Mouse (Mus musculus) neural tube, embryonic 12.5 days (tissue): ENCODE data around the gene Ncdn. TPM values are rescaled to one million over a fixed set of nuclear protein-coding genes. Genes with fewer than 3 reads are reported as not detected.
A peak's percentile ranks its signal among the peaks of the same experiment; 100 is the strongest.

Experiments
- ATAC-seq: fragments of 200-750 bp; cut with Nextera tagmentation; 2 replicates; pipeline ENCODE4 v1.8.0; 2017; ENCODE audit warnings: low read depth, mild to moderate bottlenecking, moderate TSS enrichment, moderate library complexity; ENCODE audit not compliant: low FRiP score
- H3K27ac ChIP-seq: fragments of 300-500 bp; sonication (generic); 2 replicates; pipeline ENCODE4 v1.5.1; 2016
- H3K27me3 ChIP-seq: fragments of 300-500 bp; sonication (generic); replicated peaks from 2 replicates; pipeline ENCODE4 v1.6.1; 2016; ENCODE audit warnings: mild to moderate bottlenecking
- H3K36me3 ChIP-seq: fragments of 300-500 bp; sonication (generic); 2 replicates; pipeline ENCODE4 v1.6.1; 2016; ENCODE audit warnings: mild to moderate bottlenecking
- H3K4me1 ChIP-seq: fragments of 300-500 bp; sonication (generic); 2 replicates; pipeline ENCODE4 v1.6.1; 2016
- H3K4me2 ChIP-seq: fragments of 300-500 bp; sonication (generic); replicated peaks from 2 replicates; pipeline ENCODE4 v1.6.1; 2016; ENCODE audit warnings: mild to moderate bottlenecking
- H3K4me3 ChIP-seq: fragments of 300-500 bp; sonication (generic); 2 replicates; pipeline ENCODE4 v1.5.1; 2016
- H3K9ac ChIP-seq: fragments of 300-500 bp; sonication (generic); 2 replicates; pipeline ENCODE4 v1.6.1; 2016; ENCODE audit warnings: mild to moderate bottlenecking
- H3K9me3 ChIP-seq: fragments of 300-500 bp; sonication (generic); 2 replicates; pipeline ENCODE4 v1.6.1; 2016; ENCODE audit warnings: mild to moderate bottlenecking
- WGBS: fragments of 180-500 bp; shearing (Covaris S2); methylation state at CpG from one replicate; pipeline ENCODE4 v1.1.7; 2016; 5-methylcytosine and 5-hydroxymethylcytosine counted together
- polyA plus RNA-seq: library from polyadenylated mRNA; unstranded; fragments of >200 nt; fragmentation: Nextera tagmentation; extraction: Ambion mirVana; gene quantifications from 2 replicates; pipeline ENCODE4 v1.2.1, GENCODE M21; 2016

Gene Ncdn
- polyA plus RNA-seq, 1 experiment from 2014 or later = 64.8 TPM

DNA sequence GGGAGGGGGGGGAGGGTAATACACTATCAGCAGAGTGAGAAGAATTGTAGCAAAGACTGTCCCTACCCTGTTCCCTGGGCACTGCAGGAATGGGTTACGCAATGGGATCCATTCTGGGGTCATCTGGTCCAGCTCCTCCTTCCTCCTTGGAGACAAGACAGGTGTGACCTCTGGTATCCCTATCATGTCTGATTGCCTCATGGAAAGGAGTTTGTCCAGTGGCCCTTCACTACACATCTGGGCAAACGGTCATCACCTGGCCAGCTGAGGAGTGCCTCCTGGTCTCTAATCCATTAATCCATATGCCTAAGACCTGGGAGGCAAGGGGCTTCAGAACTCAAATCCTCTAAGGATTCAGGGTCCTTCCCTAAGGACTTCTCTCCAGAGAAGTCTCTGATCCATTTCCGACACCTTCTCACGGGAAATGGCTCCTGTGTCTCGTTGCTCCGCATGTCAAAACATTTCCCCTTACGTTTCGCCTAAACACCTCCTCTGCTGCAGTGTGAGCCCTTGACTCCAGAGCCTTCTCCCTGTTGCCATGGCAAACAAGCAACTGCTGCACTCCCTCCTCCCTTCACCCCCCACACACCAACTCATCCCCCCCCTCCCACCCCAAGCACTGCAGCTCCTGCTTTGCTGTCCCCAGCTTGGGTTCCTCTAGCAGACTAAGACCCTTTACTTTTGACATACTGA, 2.2 kb downstream of the Ncdn start:
- H3K27me3 ChIP-seq = no peaks in the 10 kb centered on the region
- peak overlapping the region; percentile 84 for H3K4me2 ChIP-seq
- H3K36me3 ChIP-seq = peaks cover 40% of the 10 kb centered on the region
- H3K4me3 ChIP-seq = no peak overlapping the region
- no peak overlapping the region for H3K9ac ChIP-seq
- ATAC-seq = no peak
- no peak overlapping the region for H3K27ac ChIP-seq
- H3K4me1 ChIP-seq = peaks cover 46% of the 10 kb centered on the region
- no peaks in the 10 kb centered on the region for H3K9me3 ChIP-seq
- 84% methylated on average over 8 of the region's 8 CpGs for WGBS

DNA sequence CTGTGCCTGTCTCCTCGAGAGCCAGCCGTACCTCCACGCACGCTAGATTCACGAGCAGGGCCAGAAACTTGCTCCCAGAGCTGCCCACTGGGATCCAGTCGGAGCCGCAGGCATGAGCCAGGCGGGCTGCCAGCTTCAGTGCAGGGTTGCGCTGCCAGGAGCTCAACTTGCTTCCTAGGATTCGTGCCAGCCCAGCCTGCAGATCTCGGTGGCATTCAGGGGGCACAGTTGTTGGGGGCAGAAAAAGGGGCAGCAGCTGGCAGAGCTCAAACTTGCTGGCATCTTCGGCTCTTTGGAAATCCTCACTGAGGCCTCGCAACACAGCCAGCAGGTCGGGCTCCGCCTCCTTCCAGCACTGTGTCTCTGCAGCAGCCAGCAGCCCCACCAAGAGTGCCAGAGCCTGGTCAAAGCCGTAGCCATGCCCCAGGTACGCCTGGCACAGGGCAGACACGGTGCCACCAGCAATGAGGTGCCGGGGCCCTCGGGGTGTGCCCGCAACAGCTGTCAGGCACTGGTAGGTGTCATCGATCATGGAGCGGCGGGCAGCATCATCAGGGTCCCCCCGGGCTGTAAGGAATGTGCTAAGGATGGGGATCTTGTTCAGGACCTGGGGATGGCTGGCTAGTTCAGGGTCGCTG, 3.1 kb downstream of the Ncdn start:
- H3K27ac ChIP-seq = no peak overlapping the region
- ATAC-seq = no peak
- 93% methylated on average over 26 of the region's 26 CpGs for WGBS
- no peaks in the 10 kb centered on the region for H3K9me3 ChIP-seq
- no peaks in the 10 kb centered on the region for H3K27me3 ChIP-seq
- 0 out of 2 replicates have a peak overlapping the region, but pooled peaks have one; percentile 21 for H3K9ac ChIP-seq
- H3K4me1 ChIP-seq = peaks cover 46% of the 10 kb centered on the region
- peaks cover 47% of the 10 kb centered on the region for H3K36me3 ChIP-seq
- no peak overlapping the region for H3K4me3 ChIP-seq
- H3K4me2 ChIP-seq = 0 out of 2 replicates have a peak overlapping the region, but pooled peaks have one; percentile 16

DNA sequence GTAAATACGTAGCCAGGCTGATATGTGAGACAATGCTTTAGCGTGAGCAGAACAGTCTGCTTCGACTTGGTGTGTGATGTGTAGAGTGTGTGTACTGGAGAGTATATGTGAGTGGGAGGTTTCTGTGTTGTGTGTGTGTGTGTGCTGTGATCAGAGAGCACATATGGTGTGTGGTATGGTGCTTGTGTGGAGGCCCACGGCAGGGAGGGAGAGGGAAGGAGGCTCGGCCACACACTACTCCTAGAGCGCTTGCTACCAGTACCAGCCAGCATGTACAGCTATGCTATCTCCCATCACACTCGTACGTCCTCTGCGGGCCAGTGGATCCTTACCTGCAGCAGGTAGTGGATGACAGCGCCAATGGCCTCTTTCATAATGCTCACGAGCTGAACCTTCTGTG, 3.7 kb downstream of the Ncdn start:
- Histone ChIP-seq H3K4me3 (no peak overlapping the region), H3K27me3 (0 out of 2 replicates have a peak, but pooled peaks cover 5% of the 10 kb centered on the region), H3K27ac (no peak overlapping the region), H3K9me3 (no peaks in the 10 kb centered on the region), H3K4me2 (0 out of 2 replicates have a peak overlapping the region, but pooled peaks have one; percentile 16), H3K4me1 (peaks cover 40% of the 10 kb centered on the region), H3K9ac (no peak overlapping the region), H3K36me3 (peaks cover 53% of the 10 kb centered on the region)
- no peak for ATAC-seq
- 87% methylated on average over 11 of the region's 11 CpGs for WGBS

DNA sequence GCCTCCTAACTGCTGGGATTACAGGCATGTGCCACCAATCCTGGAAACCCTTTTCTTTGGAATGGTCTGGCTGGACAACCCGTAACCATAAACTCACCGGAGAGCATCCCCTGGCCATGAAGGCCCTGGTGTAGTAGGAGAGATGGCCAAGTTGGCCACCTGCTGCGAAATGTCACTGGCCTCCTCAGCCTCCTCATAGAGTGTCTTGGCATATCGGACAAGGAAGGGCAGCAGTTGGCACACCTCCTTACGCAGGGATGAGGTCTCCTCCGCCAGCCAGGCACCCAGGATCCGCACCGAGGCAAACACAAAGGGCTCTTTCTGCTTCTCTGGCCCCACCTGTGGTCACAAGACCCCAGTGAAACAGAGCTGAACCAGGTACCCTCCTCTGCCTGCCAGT, 4.9 kb downstream of the Ncdn start:
- no peak for ATAC-seq
- H3K36me3 ChIP-seq = peaks cover 63% of the 10 kb centered on the region
- no peak overlapping the region for H3K4me2 ChIP-seq
- no peak overlapping the region for H3K27ac ChIP-seq
- no peak overlapping the region for H3K4me3 ChIP-seq
- 0 out of 2 replicates have a peak overlapping the region, but pooled peaks have one; percentile 6 for H3K9ac ChIP-seq
- peaks cover 6% of the 10 kb centered on the region; the same call in 1 of the 2 replicates for H3K27me3 ChIP-seq
- peaks cover 34% of the 10 kb centered on the region for H3K4me1 ChIP-seq
- 95% methylated on average over 8 of the region's 8 CpGs for WGBS
- no peaks in the 10 kb centered on the region for H3K9me3 ChIP-seq

DNA sequence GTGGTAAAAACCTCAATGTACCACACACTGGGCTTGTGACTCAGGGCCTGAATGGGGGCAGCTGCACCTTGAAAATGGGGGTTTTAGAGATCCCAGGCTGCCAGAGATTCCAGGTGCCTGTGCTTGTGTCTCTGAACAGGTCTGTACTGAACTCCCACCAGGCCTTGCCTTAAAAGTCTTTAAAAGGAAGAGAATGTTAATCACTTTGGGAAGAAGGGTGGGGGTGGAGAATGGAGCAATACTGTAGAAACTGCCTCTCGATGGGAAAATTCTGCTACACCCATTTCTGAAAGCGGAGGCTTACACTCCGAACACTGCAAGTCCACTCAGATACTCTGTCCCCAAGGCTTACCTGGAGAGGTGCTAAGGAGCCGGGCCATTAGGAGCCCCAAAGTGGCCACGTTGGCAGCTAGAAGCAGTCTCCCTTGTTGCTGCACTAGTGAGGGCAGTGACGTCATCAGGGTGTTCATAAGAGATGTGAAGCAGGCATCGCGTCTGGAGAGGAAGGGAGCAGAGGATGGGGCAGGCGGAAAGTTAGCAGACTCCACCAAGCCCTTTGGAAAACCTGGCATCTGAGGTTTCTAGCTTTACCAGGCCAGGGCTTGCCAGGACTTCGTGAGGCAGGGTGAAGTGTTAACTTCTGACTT, 6.9 kb downstream of the Ncdn start:
- peaks cover 10% of the 10 kb centered on the region for H3K27me3 ChIP-seq
- H3K9ac ChIP-seq = no peak overlapping the region
- no peaks in the 10 kb centered on the region for H3K9me3 ChIP-seq
- H3K4me1 ChIP-seq = peaks cover 21% of the 10 kb centered on the region
- WGBS = 89% methylated on average over 10 of the region's 10 CpGs
- no peak for ATAC-seq
- no peak overlapping the region for H3K27ac ChIP-seq
- H3K4me3 ChIP-seq = no peak overlapping the region
- peaks cover 63% of the 10 kb centered on the region for H3K36me3 ChIP-seq
- H3K4me2 ChIP-seq = no peak overlapping the region

DNA sequence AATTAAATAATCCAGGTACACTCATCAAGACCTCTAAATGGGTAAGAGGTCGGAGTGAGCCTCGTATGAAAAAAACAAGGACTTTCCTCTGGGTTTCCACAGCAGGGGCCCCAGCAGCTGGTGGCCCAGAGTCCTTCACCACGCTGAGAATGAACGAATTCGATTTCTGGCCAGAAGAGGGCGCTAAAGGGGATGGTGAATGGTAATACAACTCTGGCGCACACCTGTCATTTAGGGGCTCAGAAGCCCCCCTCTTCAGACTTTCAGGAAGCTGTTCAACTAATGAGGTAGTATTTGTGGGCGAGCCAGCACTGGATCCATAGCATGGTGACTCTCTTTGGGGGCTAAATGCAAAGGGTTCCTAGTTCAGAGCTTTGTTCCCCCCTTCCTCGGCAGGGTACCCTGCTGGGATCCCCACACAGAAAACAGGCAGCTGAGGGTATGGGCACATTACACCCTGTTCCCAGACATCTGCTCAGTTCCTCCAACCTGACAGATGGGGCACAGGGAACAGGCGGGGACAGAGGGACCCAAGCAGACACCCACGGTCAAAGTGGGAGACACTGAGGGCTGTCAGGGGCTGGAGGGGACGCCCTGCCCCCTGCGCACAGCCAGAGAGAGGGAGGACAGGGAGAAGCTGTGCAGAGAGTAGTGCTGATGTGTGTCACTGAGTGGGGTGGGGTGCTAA, 7.6 kb downstream of the Ncdn start:
- no peak overlapping the region for H3K4me2 ChIP-seq
- peaks cover 15% of the 10 kb centered on the region for H3K4me1 ChIP-seq
- H3K36me3 ChIP-seq = peaks cover 63% of the 10 kb centered on the region
- H3K4me3 ChIP-seq = no peak overlapping the region
- ATAC-seq = no peak
- WGBS = 37% methylated on average over 13 of the region's 13 CpGs
- no peaks in the 10 kb centered on the region for H3K9me3 ChIP-seq
- no peak overlapping the region for H3K27ac ChIP-seq
- H3K9ac ChIP-seq = no peak overlapping the region
- peaks cover 10% of the 10 kb centered on the region for H3K27me3 ChIP-seq

DNA sequence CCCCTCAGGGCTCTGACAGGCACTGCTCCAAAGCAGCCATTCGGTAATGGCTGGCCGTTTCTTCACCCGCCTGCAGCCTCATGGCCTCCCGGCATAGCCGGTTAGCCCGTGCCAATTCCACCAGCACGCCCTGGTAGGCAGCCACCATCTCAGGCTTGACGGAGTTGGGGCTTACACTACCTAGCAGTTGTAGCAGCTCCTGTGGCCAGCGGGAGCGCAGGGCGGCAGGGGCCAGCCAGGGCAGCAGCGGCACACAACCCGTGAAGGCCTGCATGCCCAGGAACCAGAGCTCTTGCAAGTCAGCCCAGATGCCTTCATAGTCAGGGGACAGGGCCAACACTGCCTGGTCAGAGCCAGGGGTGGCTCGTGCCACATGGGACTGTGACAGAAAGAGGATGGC, 8.4 kb downstream of the Ncdn start:
- Histone ChIP-seq H3K9me3 (no peaks in the 10 kb centered on the region), H3K36me3 (peaks cover 56% of the 10 kb centered on the region), H3K9ac (no peak overlapping the region), H3K27ac (no peak overlapping the region), H3K4me2 (no peak overlapping the region), H3K4me1 (peaks cover 8% of the 10 kb centered on the region), H3K4me3 (no peak overlapping the region), H3K27me3 (peaks cover 10% of the 10 kb centered on the region)
- no peak for ATAC-seq
- 89% methylated on average over 14 of the region's 14 CpGs for WGBS

DNA sequence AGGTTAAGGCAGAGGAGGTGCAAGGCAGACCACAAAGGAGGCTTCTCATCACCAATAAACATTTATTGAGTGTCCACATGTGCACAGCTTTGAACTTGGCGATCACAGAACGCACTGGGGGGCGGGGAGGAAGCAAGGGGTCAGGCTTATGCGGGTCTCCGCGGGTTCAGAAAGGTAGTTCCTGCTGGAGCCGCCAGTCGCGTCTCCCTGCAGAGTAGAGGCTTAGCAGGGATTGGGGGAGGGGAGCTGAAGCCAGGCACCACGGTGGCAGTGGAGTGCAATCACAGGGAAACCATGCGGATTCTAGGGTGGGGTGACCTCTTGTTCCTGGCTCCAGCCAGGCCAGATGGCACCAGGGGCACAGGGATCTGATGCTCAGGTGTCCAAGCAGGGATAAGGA, 9.5 kb downstream of the Ncdn start:
- Histone ChIP-seq H3K36me3 (peaks cover 46% of the 10 kb centered on the region), H3K4me2 (no peak overlapping the region), H3K9ac (no peak overlapping the region), H3K4me1 (no peaks in the 10 kb centered on the region; the same call in none of the 2 replicates), H3K9me3 (no peaks in the 10 kb centered on the region), H3K4me3 (no peak overlapping the region), H3K27ac (no peak overlapping the region), H3K27me3 (peaks cover 15% of the 10 kb centered on the region)
- ATAC-seq = no peak
- 12% methylated on average over 11 of the region's 11 CpGs for WGBS

DNA sequence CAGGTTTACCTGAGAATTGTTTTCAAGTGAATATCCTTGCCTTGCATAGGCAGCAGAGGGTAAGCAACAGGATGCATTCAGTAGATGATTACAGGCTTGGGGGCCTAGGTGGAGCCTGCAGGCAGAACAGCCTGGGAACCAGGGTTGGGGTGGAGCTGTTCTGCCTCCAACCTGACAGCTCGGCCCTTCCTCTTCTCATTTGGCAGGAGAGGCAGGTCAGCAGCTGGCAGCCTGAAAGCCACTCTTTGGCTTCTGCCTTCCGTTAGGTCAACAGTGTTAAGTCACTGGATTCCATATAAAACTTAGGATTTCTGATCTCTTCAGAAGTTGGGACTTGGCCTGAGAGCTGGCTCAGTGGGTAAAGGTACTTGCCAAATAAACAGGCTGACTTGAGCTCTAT, 10.3 kb downstream of the Ncdn start:
- peaks cover 40% of the 10 kb centered on the region for H3K36me3 ChIP-seq
- no peak overlapping the region for H3K9ac ChIP-seq
- no peaks in the 10 kb centered on the region; the same call in none of the 2 replicates for H3K4me1 ChIP-seq
- WGBS = 52% methylated on average over 2 of the region's 2 CpGs
- H3K4me2 ChIP-seq = no peak overlapping the region
- no peaks in the 10 kb centered on the region for H3K9me3 ChIP-seq
- H3K4me3 ChIP-seq = no peak overlapping the region
- peaks cover 22% of the 10 kb centered on the region for H3K27me3 ChIP-seq
- ATAC-seq = no peak
- no peak overlapping the region for H3K27ac ChIP-seq

DNA sequence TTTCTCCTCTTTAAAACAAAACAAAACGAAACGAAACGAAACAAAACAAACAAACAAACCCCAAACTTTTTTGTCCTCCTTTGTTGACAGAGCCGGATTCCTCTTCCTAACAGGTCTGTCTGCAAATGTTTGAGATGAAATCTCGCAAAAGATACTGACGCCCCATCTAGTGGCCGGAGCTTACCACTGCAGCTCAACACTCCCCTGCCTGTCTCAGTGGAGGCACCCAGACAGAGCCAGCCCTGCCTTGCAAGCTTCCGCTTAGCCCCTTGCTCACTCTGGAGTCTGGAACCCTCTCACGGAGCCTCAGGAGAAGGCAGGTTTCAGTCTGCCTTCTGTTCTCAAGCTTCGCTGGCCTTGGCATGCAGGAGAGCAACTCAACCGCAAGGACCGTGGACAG, 11.8 kb downstream of the Ncdn start:
- H3K4me2 ChIP-seq = 0 out of 2 replicates have a peak overlapping the region, but pooled peaks have one; percentile 25
- peaks cover 38% of the 10 kb centered on the region for H3K27me3 ChIP-seq
- H3K27ac ChIP-seq = no peak overlapping the region
- ATAC-seq = peak; percentile 67
- no peaks in the 10 kb centered on the region for H3K9me3 ChIP-seq
- no peak overlapping the region for H3K4me3 ChIP-seq
- 6% methylated on average over 12 of the region's 12 CpGs for WGBS
- peaks cover 28% of the 10 kb centered on the region for H3K36me3 ChIP-seq
- no peaks in the 10 kb centered on the region; the same call in none of the 2 replicates for H3K4me1 ChIP-seq
- no peak overlapping the region for H3K9ac ChIP-seq

DNA sequence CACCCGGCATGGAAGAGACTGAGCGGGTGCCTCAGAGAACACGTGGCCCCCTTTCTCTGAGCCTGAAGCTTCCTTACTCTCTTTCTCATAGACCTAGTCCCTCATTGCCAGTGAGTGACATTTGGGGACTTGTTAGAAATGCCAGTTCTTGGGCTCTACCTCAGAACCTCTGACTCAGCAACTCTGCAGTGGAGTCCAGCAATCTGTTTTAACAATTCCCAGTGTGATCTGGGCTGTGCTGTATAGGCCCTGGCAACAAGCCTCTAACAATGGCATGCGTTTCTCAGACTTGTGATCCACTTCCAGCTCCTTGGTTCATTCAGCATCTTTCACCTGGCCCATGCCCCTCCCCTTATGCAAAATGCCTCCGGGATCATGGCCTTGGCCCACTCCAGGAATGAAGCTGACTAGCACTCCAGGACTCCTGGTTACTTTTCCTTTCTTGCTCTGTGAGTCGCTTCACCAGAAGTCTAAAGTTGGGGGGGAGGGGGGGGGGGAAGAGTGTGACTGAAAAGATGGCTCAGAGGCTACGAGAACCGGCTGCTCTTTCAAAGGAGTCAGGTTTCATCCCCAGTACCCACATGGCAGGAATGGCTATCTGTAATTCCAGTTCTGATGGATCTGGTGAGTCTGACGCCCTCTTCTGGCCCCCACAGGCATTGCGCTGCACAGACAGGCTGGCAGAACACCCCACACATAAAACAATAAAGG, 13.1 kb downstream of the Ncdn start:
- H3K9ac ChIP-seq = no peak overlapping the region
- WGBS = 24% methylated on average over 10 of the region's 10 CpGs
- no peaks in the 10 kb centered on the region for H3K9me3 ChIP-seq
- no peak for ATAC-seq
- H3K4me1 ChIP-seq = peaks cover 10% of the 10 kb centered on the region
- no peak overlapping the region for H3K4me2 ChIP-seq
- H3K27ac ChIP-seq = no peak overlapping the region
- H3K27me3 ChIP-seq = peaks cover 51% of the 10 kb centered on the region
- no peak overlapping the region for H3K4me3 ChIP-seq
- peaks cover 17% of the 10 kb centered on the region for H3K36me3 ChIP-seq
